Mouse (Mus musculus) c-Kit-positive CD71-negative TER-119-negative erythroid progenitor cells, embryonic 14.5 days (primary cell): ENCODE results near the gene Ubqln1.

Source experiments
- DNase-seq: peaks from one replicate; pipeline ENCODE4 v3.0.0-alpha.2; 2013; ENCODE audit warnings: low read depth

The Ubqln1 gene

GRCm38 (mm10) chr13:58201343-58201742 lies 14.1 kb downstream of the Ubqln1 start:
- no peak for DNase-seq

DNA sequence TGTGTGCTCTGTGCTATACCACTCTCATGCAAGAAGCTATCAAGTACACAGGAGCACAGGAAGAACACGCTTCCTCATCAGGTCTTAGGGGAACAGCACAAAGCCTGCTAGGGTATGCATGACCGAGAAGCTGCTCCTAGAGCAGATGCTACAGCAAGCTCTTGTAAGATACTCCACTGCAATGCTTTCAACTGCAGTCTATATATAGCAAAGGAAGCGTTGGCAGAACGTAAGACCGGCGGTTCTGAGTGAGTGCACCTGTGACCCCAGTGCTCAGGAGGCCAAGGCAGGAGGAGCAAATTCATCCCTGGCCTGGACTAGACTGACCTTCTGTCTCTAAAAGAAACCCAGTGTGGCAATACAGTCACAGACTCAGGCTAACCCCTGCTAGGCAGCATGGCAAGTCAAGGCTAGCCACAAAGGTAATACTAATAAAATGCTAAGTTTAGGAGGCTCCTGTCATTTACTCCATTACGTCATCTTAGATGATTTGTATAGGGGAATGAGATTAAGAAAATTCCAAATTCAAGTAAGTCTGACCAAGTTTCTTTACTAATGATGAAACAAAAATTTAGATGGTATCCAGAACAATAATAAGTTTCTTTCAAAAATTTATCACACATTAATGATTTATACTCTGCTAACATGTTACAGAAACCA lies 17.3 kb downstream of the Ubqln1 start:
- DNase-seq, result no peak

DNA sequence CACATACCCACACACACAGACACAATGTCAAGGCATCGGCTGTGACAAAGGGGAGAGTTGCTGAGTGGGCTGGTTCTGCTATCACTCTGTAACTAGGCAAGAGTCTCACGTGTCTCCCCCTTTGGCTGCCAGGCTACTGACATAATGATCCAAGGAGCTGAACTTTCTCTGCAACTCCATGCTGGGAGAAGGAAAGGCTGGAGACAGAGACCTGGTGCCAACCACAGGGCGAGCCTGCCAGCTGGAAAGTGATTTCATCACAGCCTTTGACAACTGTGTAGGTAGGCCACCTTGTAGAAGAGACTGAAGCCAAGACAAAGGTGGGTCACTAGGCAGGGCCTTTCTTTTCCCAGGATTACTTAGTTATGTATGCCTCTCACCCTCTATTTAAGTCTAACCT lies 18.2 kb downstream of the Ubqln1 start:
- DNase-seq, result no peak

DNA sequence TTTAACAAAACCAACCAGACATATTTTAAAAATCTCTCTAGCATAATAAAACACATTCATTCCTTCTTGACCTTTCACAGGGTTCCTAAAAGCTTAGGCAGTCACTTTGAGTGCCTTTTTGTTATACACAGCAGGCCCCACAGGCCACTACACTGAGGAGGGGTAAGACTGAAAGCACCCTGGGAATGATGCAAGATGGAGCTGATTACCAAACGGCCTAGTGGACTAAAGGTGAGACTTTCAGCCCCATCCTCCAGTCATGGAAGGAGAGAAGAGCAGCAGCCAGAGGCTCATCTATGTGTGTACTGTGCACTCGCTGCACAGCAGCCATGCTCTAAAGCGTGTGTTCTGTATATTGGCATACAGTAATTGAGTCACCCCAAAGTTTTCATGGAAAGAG lies 20.5 kb downstream of the Ubqln1 start:
- DNase-seq, result no peak

DNA sequence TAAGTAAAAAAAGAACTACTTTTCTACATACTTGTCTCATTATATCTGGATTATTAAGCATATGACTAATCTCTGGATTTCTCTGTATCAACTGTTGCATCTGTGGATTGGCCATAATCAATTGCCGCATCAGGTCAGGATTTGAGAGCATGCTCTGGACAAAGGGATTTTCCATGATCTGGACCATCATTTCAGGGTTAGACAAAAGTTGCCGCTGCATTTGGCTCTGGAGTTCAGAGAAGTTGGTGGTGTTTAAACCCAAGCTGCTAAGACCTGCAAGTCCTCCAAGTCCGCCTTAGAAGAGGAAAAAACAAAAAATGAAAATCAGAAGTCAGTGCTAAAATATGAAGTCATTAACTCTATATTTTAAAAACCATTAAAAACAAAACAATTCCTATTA lies 22.2 kb downstream of the Ubqln1 start:
- DNase-seq, result no peak

DNA sequence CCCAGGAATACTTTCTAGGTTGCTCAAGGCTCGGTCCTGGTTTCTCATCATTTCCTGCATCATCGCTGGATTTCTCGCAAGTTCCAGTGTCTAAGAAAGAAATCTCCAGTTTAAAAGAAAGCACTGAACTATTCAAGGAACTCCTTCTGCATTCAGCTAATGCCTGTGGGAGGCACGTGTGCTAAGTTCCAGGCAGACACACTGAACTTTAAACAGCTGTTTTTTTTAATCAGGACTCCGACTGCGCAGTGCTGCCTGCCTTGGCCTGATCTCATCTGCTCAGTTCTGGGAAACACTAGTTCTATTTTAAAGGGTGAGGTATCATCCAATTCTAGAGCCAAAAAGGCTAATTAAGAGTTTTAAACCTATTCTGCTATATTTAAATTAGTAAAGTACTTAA lies 23.3 kb downstream of the Ubqln1 start:
- no peak for DNase-seq

- DNase-seq, result no peak
Measured at GRCm38 (mm10) chr13:58191516-58191915, 23.9 kb downstream of the Ubqln1 start.

DNA sequence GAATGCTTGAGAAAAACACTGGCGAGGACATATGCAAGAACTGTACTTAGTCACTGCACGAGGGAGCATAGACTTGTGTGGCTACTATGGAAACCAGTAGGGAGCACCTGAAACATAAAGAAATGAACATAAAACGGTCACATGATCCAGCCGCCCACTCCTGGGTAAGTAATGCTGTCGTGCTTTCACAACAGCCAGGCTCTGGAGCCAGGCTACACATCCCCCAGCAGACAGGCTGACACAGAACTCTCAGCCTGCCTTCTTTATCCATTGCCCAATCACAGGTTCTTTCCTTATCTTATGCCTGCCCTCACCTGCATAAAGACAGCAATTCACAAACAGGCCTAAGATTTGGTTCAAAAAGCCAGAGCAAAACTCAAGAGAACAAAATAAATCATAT lies 26.0 kb downstream of the Ubqln1 start:
- no peak for DNase-seq

- DNase-seq, result peak; percentile 82
Measured at GRCm38 (mm10) chr13:58188412-58188811, 27.0 kb downstream of the Ubqln1 start.

DNA sequence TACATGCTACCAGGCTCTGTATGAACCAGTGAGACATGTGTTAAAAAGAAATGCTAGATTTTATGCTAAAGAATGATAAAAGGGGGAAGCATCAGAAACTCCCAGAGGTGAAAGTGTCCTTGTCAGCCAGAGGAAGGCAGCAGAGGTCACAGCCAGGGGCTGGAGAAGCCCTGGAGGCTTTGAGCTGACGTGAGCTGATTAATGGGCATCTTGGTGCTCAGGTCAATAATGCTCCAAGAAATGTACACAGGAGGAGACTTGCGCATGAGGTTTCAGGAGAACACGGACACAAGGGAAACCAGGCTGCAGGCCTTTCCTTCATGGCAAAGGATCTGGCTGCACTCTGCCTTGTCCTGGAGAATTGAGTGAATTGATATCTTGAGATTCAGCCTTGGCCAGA lies 27.7 kb downstream of the Ubqln1 start:
- no peak for DNase-seq

GRCm38 (mm10) chr13:58186281-58186680 lies 29.2 kb downstream of the Ubqln1 start:
- DNase-seq, result no peak

GRCm38 (mm10) chr13:58184111-58184510 lies 31.3 kb downstream of the Ubqln1 start:
- no peak for DNase-seq

DNA sequence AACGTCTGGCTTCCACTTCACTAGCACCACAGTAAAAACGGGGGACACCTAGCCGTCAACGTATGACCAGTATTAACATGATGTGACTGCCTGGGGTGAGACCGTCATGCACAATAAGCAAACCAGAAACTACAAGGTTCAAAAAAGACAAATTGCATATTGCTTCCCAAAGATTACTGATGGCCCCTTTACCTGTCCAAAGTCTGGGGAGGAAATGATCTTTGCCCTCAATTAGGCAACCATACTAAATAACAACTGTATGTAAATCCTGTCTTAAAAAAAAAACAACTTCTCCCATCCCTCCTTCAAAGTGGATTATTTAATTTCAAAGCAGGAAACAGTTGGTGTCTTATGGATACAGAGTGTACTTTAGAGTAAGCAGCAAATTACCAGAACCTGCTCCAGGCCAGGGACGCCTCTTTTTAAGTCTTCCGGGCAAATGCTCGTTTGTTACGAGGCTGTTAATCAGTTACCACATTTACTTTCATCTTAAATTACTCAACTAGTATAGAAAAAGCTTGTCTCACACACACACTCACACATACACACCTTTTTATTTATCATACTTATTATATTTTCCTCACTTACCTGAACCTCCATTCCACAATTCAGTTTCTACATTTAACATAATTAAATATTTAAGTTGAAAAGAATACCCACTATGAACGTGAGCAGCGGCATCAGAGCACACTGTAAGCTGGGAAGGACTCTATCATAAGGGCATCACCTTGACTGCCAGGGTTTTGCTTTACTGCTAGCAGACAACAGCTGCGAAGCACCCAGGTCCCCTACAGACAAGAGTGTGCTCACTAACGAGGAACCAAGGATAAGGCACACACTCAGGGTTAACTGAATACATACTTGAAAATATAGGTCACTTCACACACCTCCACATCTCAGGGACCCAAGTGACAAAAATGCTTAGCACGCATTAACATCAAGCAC lies 33.6 kb downstream of the Ubqln1 start:
- no peak for DNase-seq

DNA sequence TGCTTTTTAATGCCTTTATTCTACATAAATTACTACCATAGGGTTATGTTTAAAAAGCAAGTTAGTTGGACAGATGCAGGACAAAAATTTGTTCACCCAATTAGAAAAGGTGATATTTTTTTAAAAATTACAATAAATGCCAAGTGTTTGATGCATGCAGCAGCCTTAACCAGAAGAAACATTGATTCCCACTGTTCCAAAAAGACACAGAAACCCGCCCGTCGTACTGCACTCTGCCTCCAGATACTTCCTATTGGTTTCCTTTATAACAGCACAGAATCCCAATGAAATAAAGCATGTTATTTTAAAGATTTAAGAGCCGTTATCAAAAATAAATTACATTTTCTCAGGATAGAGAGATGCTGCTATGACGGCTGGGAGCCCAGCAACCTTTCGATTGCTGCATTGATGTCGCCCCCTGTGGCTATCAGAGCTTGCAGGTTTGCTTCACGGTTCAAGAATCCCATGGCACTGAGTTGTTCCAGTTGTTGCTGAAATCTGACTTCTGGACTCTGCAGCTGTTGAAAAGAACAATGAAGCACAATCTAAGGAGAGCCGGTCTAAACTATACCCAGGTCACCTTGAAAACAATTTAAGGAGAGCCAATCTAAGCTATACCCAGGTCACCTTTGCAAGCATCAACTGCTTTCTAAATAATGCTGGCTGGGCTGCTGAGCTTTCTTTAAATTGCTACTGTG lies 37.8 kb downstream of the Ubqln1 start:
- DNase-seq, result no peak

GRCm38 (mm10) chr13:58176105-58176504 lies 39.3 kb downstream of the Ubqln1 start:
- no peak for DNase-seq

DNA sequence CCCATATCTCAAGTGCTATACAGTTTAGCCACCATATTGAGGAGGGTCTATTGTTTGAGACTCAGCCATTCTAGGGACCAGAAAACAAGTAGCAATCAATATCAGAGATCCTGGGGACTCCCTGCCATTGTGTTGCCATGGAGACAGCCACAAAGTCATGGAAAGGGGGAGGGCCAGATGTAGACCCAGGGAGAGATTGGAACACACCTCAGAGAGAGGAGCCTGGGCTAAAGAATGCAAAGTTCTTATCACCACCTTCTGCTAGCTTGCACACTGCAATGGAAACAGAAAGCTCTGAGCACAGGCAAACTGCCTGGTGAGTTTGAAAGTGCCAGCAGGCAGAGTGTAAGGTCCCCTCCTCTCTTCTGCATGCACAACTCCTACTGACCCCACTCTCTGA lies 47.3 kb downstream of the Ubqln1 start:
- DNase-seq, result no peak

DNA sequence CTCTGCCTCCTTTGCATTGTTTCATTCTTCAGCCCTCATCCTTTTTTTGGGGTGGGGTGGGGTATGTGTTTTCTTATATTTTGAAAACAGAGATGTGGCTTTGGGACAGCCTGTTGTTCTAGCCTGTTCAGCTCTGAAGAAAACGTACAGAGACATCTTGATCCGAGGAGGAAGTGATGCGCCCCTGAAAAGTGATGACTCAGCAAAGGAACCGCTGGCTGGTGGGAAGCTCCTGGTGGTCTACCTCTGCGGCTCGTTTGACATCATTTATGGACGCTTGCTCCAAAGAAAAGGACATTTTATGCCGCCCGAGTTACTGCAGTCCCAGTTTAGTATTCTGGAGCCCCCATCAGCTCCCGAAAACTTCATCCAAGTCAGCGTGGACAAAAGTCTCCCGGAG lies 52.1 kb downstream of the Ubqln1 start:
- DNase-seq, result no peak

- DNase-seq, result no peak
Measured at GRCm38 (mm10) chr13:58160761-58161160, 54.7 kb downstream of the Ubqln1 start.

GRCm38 (mm10) chr13:58158099-58158912 lies 57.1 kb downstream of the Ubqln1 start:
- peak; percentile 92 for DNase-seq

DNA sequence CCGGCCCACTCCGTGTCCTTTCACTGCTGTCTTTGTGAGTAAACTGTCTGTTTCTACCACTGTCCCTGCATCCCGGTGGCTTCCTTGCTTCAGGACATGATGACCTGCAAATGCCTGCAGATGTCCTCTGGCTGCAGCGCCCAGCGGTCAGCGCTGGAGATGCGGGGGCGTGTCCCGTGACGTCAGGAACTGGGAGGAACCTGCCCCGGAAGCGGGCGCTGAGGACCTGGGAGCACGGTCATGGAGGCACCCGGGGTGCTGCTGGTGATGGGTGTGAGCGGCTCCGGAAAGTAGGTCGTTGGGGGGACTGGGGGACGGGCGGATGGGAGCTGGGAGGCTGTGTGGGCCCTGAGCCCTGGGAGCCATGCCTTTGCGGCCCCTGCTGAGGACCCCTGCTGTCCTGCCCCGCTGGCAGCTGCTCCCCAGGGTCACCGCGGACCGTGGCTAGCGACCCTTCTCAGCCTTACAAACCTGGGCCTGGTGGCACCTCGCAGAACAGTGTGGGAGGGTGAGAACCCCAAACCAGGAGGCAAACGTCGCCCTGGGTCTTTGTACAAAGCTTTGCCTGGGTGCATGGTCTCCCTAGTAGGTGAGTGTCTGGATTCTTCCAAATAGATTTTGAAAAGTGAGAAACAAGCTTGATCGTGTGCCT lies 57.9 kb downstream of the Ubqln1 start, which contains the start of gene Idnk:
Gene Idnk (plus strand): TSS at position 203 of the 652 bp plus-strand sequence.
- no peak for DNase-seq

DNA sequence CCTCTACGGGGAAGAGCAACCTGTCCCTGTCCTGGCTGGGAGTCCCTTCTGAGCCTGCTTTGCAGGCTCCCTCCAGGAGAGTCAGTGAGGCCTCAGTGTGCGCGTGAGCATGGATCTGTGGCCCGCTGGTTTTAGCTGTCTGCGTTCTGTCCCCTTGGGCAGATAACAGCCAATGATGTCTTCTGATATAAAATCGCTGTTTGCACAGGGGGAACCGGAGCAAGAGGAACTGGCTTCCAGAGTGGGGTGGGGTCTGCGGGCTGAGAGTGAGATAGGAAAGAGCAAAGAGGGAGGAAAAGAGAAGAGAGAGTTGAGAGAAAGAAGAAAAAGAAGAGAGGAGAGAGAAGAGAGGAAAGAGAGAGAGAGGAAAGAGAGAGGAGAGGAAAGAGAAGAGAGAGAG lies 58.4 kb downstream of the Ubqln1 start:
- no peak for DNase-seq
